Mouse (Mus musculus) erythroblast, embryonic 14.5 days (primary cell): ENCODE results near the gene Btbd11.

Source experiments
- GATA1 ChIP-seq: IDR thresholded peaks from 2 replicates; pipeline ENCODE4 v1.6.1; 2012; ENCODE audit warnings: low read length, inconsistent platforms, mixed read lengths
- TAL1 ChIP-seq: IDR thresholded peaks from 3 replicates; pipeline ENCODE4 v1.6.1; 2012; ENCODE audit warnings: low read length, inconsistent platforms, mixed read lengths

- no peak for TF ChIP-seq GATA1
- no peak for TF ChIP-seq TAL1
Measured at GRCm38 (mm10) chr10:85651706-85652105, 265.1 kb downstream of the Btbd11 start.
